Mouse (Mus musculus) bone marrow, adult 2 months (tissue): ENCODE measurements at regions not wholly inside any gene's neighbourhood (a gene's known extent, or its start where the extent isn't known, plus 50 kb on each side); places are given as distances from the start of the nearest gene placed in this dataset.

ENCODE experiments used
- CTCF ChIP-seq: fragments of 200-500 bp; IDR thresholded peaks from 2 replicates; pipeline ENCODE4 v1.5.1; 2011; ENCODE audit warnings: low read length, control low read depth; ENCODE audit not compliant: control insufficient read depth, insufficient read depth
- POLR2A ChIP-seq: fragments of 200-500 bp; IDR thresholded peaks from 2 replicates; pipeline ENCODE4 v1.6.1; 2011; ENCODE audit warnings: low read depth, mild to moderate bottlenecking, control low read depth, low read length, borderline replicate concordance; ENCODE audit not compliant: control insufficient read depth

DNA sequence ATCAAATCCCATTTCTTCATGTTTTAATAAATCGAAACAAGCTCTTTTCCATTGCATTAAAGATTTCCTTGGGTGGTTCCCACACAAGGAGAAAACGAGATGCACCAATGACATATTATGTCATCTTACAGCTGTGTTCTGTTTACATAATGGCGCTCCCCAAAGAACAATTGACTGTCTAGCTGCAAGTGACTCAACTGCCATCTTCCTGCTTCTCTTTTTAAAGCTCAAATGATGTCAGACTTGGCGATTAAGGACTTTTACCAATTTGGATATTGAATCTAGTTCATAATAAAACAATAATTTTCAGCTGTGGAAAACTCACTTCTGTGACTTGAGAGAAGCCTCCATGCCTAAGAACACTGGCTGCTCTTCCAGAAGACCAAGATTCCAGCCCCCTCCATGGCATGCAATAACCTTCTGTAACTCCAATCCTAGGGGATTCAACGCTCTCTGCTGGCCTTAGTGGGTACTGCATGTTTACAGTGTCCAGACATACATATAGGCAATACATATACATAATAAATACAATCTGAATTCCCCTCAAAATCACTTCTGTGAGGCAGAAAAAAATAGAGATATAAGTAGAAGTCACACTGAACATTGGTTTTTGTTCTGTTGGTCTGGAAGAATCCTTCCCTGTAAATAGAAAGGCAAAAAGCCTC is 318.7 kb downstream of the Rnd3 start:
- no peak for TF ChIP-seq POLR2A
- TF ChIP-seq CTCF, result no peak
